Mouse (Mus musculus) heart, embryonic 16.5 days (tissue): ENCODE data around the gene Il21r. TPM values are rescaled to one million over a fixed set of nuclear protein-coding genes. Genes with fewer than 3 reads are reported as not detected.

Experiments
- ATAC-seq: fragments of 200-750 bp; cut with Nextera tagmentation; replicated peaks from 2 replicates; pipeline ENCODE4 v1.8.0; 2017; ENCODE audit warnings: moderate number of reproducible peaks; ENCODE audit not compliant: insufficient read depth, low FRiP score; ENCODE audit errors: extremely low read depth
- H3K27ac ChIP-seq: fragments of 300-500 bp; sonication (generic); 2 replicates; pipeline ENCODE4 v1.5.1; 2014; ENCODE audit warnings: mild to moderate bottlenecking, low read length, control low read depth, moderate library complexity
- H3K27me3 ChIP-seq: fragments of 300-500 bp; sonication (generic); 2 replicates; pipeline ENCODE4 v1.6.1; 2014; ENCODE audit warnings: low read length, mixed read lengths; ENCODE audit not compliant: control insufficient read depth, insufficient read depth
- H3K36me3 ChIP-seq: fragments of 300-500 bp; sonication (generic); 2 replicates; pipeline ENCODE4 v1.6.1; 2014; ENCODE audit not compliant: control insufficient read depth, insufficient read depth
- H3K4me1 ChIP-seq: fragments of 300-500 bp; sonication (generic); 2 replicates; pipeline ENCODE4 v1.6.1; 2014; ENCODE audit warnings: low read length, mixed read lengths; ENCODE audit not compliant: control insufficient read depth, insufficient read depth
- H3K4me2 ChIP-seq: fragments of 300-500 bp; sonication (generic); 2 replicates; pipeline ENCODE4 v1.6.1; 2014; ENCODE audit warnings: low read depth, mild to moderate bottlenecking, control low read depth, low read length
- H3K4me3 ChIP-seq: fragments of 300-500 bp; sonication (generic); 2 replicates; pipeline ENCODE4 v1.5.1; 2014; ENCODE audit warnings: mild to moderate bottlenecking, control low read depth, low read length
- H3K9ac ChIP-seq: fragments of 300-500 bp; sonication (generic); 2 replicates; pipeline ENCODE4 v1.6.1; 2014; ENCODE audit warnings: low read length, control low read depth
- H3K9me3 ChIP-seq: fragments of 300-500 bp; sonication (generic); replicated peaks from 2 replicates; pipeline ENCODE4 v1.6.1; 2016; ENCODE audit warnings: low read length; ENCODE audit not compliant: control insufficient read depth
- WGBS: fragments of 180-500 bp; shearing (Covaris S2); extraction: QIAGEN DNeasy Blood & Tissue Kit; methylation state at CpG from one replicate; pipeline ENCODE4 v1.1.7; 2014; 5-methylcytosine and 5-hydroxymethylcytosine counted together
- polyA plus RNA-seq: library from polyadenylated mRNA; unstranded; fragments of >200 nt; fragmentation: Nextera tagmentation; extraction: Ambion mirVana; gene quantifications from 2 replicates; pipeline ENCODE4 v1.2.1, GENCODE M21; 2015

Gene Il21r
- polyA plus RNA-seq, 1 experiment from 2014 or later, result 3.2 TPM

DNA sequence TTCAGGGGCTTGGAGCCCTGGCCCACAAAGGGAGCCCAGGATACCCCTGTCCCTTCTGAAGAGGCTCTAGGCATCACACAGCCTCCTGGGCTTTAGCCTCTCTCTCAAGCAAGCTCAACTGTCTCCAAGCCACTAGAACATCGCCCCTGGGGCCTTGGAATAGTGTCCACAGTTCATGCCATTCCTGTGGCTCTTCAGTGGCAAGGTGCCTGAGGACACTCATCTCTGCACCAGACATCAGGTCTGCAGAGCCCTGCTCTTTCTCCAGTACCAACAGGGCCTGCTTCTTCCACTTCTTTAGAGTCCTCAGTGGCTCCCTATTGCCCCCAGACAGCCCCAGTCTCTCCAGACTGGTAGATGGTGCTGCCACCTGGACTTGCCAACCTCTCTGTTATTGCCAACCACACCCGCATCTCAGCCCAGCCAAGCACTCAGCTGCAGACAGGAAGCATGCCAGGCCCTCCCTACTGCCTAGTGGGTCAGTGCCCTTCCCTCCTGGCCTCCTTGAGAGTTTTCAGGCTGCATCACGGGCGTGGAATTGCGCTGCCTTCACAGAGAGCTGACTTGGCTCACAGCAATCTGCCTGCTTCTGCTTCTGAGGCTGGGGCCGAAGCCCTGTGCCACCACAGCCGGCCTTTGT lies 43.0 kb upstream of the Il21r start:
- Histone ChIP-seq H3K4me3 (no peak overlapping the region), H3K36me3 (no peaks in the 10 kb centered on the region), H3K4me1 (peaks cover 19% of the 10 kb centered on the region), H3K9me3 (no peaks in the 10 kb centered on the region), H3K4me2 (no peak overlapping the region), H3K27me3 (no peaks in the 10 kb centered on the region), H3K27ac (no peak overlapping the region), H3K9ac (no peak overlapping the region)
- no peak for ATAC-seq
- 78% methylated on average over 7 of the region's 7 CpGs for WGBS

DNA sequence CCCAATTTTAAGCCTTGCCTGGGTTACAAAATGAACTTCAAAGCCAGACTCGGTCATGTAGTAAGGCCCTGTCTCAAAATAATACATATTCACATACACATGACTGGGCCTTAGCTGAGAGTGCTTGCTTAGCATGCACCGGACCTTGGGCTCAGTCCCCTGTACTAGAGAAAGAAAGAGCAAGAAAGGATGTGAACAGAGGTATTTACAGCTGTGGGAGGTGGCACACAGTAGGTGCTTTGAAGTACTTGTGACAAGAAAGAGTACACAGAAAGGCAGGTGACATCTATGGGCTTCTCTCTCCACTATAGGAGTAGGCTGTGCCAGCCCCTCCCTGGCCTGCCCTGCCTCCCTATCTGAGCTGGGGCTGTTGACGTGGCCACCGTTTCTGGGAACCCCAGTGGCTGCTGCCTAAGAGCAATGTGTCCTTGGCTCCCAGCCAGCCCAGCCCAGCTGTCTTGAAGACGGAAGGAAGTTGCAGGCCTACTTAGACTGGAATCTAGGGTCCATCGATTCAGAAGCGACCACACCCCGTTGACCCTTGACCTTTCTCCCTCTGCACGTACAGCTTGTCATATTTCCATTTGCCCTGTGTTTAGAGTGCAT lies 42.0 kb upstream of the Il21r start:
- Histone ChIP-seq H3K9me3 (no peaks in the 10 kb centered on the region), H3K27ac (no peak overlapping the region), H3K4me1 (peaks cover 13% of the 10 kb centered on the region; the same call in 1 of the 2 replicates), H3K4me2 (no peak overlapping the region), H3K4me3 (no peak overlapping the region), H3K36me3 (no peaks in the 10 kb centered on the region), H3K9ac (no peak overlapping the region), H3K27me3 (no peaks in the 10 kb centered on the region)
- WGBS, result 45% methylated on average over 9 of the region's 9 CpGs
- 0 out of 2 replicates have a peak, but pooled peaks have one; percentile 20 for ATAC-seq

DNA sequence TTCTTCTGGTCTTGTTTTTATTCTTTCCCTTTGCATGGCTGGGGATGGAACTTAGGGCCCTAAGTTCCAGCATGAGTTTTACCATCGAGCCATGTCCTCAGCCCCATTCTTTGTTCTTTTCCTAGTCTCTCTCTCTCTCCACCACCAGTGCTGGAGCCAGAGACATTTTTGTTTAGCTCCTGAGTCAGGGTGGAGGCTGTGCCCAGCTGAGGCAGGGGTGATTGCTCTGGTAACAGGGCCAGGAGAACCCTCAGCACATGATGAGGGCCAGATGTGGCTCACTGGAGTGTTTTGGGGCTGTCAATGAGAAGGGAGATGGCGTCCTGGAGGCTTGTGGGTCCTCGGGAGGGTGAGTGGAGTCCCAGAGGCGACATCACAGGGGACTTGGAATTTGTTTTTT lies 40.8 kb upstream of the Il21r start:
- 63% methylated on average over 4 of the region's 4 CpGs for WGBS
- no peak for ATAC-seq

DNA sequence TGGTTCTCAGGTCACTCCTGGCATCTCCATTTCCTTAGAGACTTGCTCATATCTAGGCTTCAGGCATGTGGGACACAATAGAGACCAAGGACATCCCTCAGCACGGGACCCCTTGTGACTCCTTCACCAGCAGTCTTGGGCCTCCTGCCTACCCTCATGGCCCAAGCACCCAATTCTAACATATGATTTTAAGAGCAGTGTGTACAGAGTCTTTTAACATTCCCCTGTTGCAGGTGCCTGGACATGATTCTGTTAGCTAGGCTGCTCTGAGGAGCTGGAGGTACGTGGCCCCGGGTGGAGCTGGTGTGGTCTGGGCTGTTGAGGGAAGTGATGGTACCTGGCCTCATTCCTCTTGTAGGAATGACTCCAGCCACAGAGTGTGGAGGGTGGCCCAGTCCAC lies 40.1 kb upstream of the Il21r start:
- Histone ChIP-seq H3K4me3 (no peak overlapping the region), H3K36me3 (no peaks in the 10 kb centered on the region), H3K27me3 (no peaks in the 10 kb centered on the region), H3K4me2 (no peak overlapping the region), H3K4me1 (peaks cover 6% of the 10 kb centered on the region; the same call in 1 of the 2 replicates), H3K9me3 (no peaks in the 10 kb centered on the region), H3K9ac (no peak overlapping the region), H3K27ac (no peak overlapping the region)
- WGBS, result 78% methylated on average over 3 of the region's 3 CpGs
- ATAC-seq, result no peak

More for the DNA sequence above, 40.8 kb upstream of the Il21r start:
- Histone ChIP-seq H3K4me3 (no peak overlapping the region), H3K4me2 (no peak overlapping the region), H3K27ac (no peak overlapping the region), H3K27me3 (no peaks in the 10 kb centered on the region), H3K9me3 (no peaks in the 10 kb centered on the region), H3K36me3 (no peaks in the 10 kb centered on the region), H3K9ac (no peak overlapping the region), H3K4me1 (peaks cover 6% of the 10 kb centered on the region; the same call in 1 of the 2 replicates)

DNA sequence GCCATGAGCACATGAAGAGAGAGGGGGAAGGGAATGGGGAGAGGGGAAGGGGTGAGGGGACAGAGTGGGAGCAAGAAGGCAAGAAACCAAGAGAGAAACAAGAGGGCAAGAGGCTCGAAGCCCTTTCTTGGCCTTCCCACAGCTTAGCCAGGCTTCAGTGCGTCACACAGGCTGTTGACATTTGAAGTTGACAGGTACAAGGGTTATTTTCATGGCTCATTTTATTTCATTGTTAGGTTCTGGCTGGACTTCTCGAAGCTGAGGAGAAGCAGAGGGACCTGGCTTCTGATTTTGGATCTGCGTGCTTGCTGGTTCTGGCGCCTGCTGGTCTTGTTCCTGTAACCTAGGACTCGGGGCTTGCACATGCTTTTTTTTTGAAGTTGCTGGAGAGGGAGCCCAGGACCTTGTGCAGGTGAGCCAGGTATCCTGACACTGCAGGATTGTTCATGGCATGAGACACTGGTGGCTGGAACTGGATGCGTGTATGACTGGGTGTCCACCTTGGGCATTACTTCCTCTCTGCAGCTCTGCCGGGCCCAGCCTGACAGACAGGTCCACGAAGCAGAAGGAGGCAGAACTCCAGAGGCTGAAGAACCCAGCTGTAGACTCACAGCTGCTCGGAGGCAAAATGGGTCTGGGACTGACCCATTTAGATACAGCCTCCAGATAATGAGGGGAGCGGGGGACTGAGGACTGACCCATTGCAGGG lies 38.8 kb upstream of the Il21r start:
- Histone ChIP-seq H3K36me3 (no peaks in the 10 kb centered on the region), H3K4me2 (no peak overlapping the region), H3K27me3 (no peaks in the 10 kb centered on the region), H3K9ac (no peak overlapping the region), H3K27ac (no peak overlapping the region), H3K9me3 (no peaks in the 10 kb centered on the region), H3K4me3 (no peak overlapping the region), H3K4me1 (peaks cover 2% of the 10 kb centered on the region; the same call in 1 of the 2 replicates)
- 70% methylated on average over 11 of the region's 11 CpGs for WGBS
- ATAC-seq, result no peak

DNA sequence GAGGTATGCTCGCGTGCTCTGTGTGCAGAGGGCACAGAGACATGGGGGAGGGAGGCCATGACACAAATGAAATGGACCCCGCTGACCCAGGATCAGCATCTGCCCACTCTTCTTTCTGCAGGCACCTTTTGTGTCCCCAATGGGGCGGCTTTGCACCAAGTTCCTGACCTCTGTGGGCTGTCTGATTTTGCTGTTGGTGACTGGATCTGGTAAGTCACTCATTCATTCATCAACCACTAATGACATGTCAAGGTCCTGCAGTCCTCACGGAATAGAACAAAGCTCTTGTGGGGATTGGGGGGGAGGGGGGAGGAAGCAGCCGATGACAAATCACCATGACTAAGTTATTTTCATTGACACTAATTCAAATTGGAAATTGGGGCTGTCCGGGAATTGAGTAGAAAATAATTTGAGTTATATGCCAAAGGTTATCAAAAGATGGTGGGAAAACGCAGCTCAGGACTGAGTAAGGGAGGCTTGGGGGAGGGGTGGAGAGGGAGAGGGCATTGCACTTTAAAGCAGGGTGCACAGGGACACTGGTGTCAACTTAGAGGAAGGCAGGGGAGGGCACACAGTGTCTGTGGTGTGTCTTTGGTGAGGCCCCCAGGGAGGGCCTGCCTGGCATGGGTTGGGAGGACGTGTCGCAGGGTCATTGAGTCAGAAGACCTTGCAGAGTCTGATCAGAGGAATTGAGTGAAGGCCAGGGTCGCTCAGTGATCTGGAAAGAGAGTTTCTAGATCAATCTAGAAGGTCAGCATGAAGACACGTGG lies 37.5 kb upstream of the Il21r start:
- H3K4me1 ChIP-seq, result 0 out of 2 replicates have a peak, but pooled peaks cover 2% of the 10 kb centered on the region
- H3K4me2 ChIP-seq, result no peak overlapping the region
- no peak for ATAC-seq
- H3K27me3 ChIP-seq, result no peaks in the 10 kb centered on the region
- H3K36me3 ChIP-seq, result no peaks in the 10 kb centered on the region
- H3K9ac ChIP-seq, result no peak overlapping the region
- H3K9me3 ChIP-seq, result no peaks in the 10 kb centered on the region
- no peak overlapping the region for H3K4me3 ChIP-seq
- H3K27ac ChIP-seq, result no peak overlapping the region
- WGBS, result 74% methylated on average over 12 of the region's 12 CpGs

DNA sequence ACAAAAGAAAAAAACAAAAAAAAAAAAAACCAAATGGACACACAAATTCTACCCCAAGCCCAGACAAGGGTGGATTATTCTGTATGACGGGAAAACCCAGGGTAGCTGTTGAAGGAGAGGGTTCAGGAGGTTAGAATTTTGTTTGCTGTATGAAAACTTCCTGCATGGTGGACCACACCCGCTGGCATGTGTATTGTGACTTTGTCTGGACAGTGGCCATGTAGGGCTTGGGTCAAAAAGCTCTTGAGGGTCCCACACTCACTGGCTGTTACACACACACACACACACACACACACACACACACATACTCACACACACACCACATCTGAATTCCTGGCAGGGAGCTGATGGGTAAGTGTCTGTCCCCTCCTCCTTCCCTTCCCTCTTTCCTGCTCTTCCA lies 36.8 kb upstream of the Il21r start:
- Histone ChIP-seq H3K4me2 (no peak overlapping the region), H3K9ac (no peak overlapping the region), H3K4me1 (0 out of 2 replicates have a peak, but pooled peaks cover under 1% of the 10 kb centered on the region), H3K4me3 (no peak overlapping the region), H3K27me3 (no peaks in the 10 kb centered on the region), H3K27ac (no peak overlapping the region), H3K9me3 (no peaks in the 10 kb centered on the region), H3K36me3 (no peaks in the 10 kb centered on the region)
- 62% methylated on average over 2 of the region's 2 CpGs for WGBS
- ATAC-seq, result no peak

DNA sequence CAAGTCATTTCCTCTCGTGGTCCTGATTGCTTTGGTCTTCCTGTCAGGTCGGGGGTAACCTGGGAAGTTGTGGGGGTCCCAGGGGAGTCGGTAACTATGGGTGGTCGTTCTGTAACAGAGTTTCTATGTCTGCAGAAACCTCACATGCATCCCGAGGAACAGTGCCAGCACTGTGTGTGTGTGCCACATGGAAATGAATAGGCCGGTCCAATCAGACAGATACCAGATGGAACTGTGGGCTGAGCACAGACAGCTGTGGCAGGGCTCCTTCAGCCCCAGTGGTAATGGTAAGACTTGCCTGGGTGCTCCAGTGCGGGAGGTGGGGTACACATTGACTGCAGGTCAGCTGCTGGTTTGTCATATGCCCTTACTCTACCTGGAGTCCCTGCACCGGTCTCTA lies 34.3 kb upstream of the Il21r start:
- 78% methylated on average over 8 of the region's 8 CpGs for WGBS

More for the DNA sequence above, 34.3 kb upstream of the Il21r start:
- Histone ChIP-seq H3K27me3 (no peaks in the 10 kb centered on the region), H3K27ac (no peak overlapping the region), H3K4me3 (no peak overlapping the region), H3K36me3 (no peaks in the 10 kb centered on the region), H3K4me2 (no peak overlapping the region), H3K9me3 (no peaks in the 10 kb centered on the region), H3K9ac (no peak overlapping the region), H3K4me1 (no peaks in the 10 kb centered on the region)
- ATAC-seq, result no peak
